Mouse (Mus musculus): ENCODE results near the gene Olfr1346.
"Not testable (repeated sequence)": the region's sequence is repeated elsewhere in the genome, so short reads cannot be mapped to it uniquely, and the experiment has no call there.

Olfr1346 gene
- long read RNA-seq, experiment 1, result 0 reads
- long read RNA-seq, experiment 2, result 0 reads

GRCm38 (mm10) chr7:6466951-6467350 lies at the start of gene Olfr1346:
Olfr1346 (plus strand) TSS chr7:6467101.
- intact Hi-C loops (cut with DNase I), result no loop called here

- intact Hi-C loops (cut with DNase I), result no loop called here
Measured at GRCm38 (mm10) chr7:6419894-6420293, 47.0 kb upstream of the Olfr1346 start.

GRCm38 (mm10) chr7:6429381-6429780 lies 37.5 kb upstream of the Olfr1346 start:
- intact Hi-C loops (cut with DNase I), result no loop called here

- intact Hi-C loops (cut with DNase I), result loop anchor here (2.0 to 10.0 kb wide), 2 partner anchors 72 to 264 kb away; partner anchors contain the start of gene Zim1
Measured at GRCm38 (mm10) chr7:6430342-6430741, 36.6 kb upstream of the Olfr1346 start.

GRCm38 (mm10) chr7:6438388-6438787 lies 28.5 kb upstream of the Olfr1346 start, which contains the start of gene Olfr1344:
Olfr1344 (plus strand) TSS chr7:6438688.
- intact Hi-C loops (cut with DNase I), result loop anchor here (5.0 to 10.0 kb wide), 2 partner anchors 256 to 479 kb away; partner anchors contain the start of gene Zim1

GRCm38 (mm10) chr7:6441173-6441572 lies 25.7 kb upstream of the Olfr1346 start:
- intact Hi-C loops (cut with DNase I), result no loop called here

- intact Hi-C loops (cut with DNase I), result no loop called here
Measured at GRCm38 (mm10) chr7:6447771-6448170, 19.1 kb upstream of the Olfr1346 start.

- intact Hi-C loops (cut with DNase I), result no loop called here
Measured at GRCm38 (mm10) chr7:6455868-6456267, 11.0 kb upstream of the Olfr1346 start, which contains the start of gene Olfr1336. Olfr1336 (plus strand) TSS chr7:6456168.

- intact Hi-C loops (cut with DNase I), result no loop called here
Measured at GRCm38 (mm10) chr7:6456399-6456798, 10.5 kb upstream of the Olfr1346 start.

- intact Hi-C loops (cut with DNase I), result not testable (repeated sequence)
Measured at GRCm38 (mm10) chr7:6477633-6478032, 10.7 kb downstream of the Olfr1346 start.

- intact Hi-C loops (cut with DNase I), result no loop called here
Measured at GRCm38 (mm10) chr7:6486841-6487240, 19.9 kb downstream of the Olfr1346 start, which contains the start of gene Olfr5. Olfr5 (minus strand) TSS chr7:6486941.

GRCm38 (mm10) chr7:6499655-6500054 lies 32.8 kb downstream of the Olfr1346 start, which contains the start of gene Olfr1347:
Olfr1347 (minus strand) TSS chr7:6499755.
- intact Hi-C loops (cut with DNase I), result no loop called here

GRCm38 (mm10) chr7:6508648-6509047 lies 41.7 kb downstream of the Olfr1346 start, which contains the start of gene Olfr1348:
Olfr1348 (minus strand) TSS chr7:6508748.
- intact Hi-C loops (cut with DNase I), result no loop called here

- intact Hi-C loops (cut with DNase I), result no loop called here
Measured at GRCm38 (mm10) chr7:6521666-6522065, 54.8 kb downstream of the Olfr1346 start.

GRCm38 (mm10) chr7:6522850-6523249 lies 55.9 kb downstream of the Olfr1346 start, which contains the start of gene Olfr1349:
Olfr1349 (minus strand) TSS chr7:6522950.
- intact Hi-C loops (cut with DNase I), result no loop called here

GRCm38 (mm10) chr7:6525001-6525400 lies 58.1 kb downstream of the Olfr1346 start:
- intact Hi-C loops (cut with DNase I), result no loop called here

- intact Hi-C loops (cut with DNase I), result no loop called here
Measured at GRCm38 (mm10) chr7:6526141-6526540, 59.2 kb downstream of the Olfr1346 start.
